Mouse (Mus musculus): ENCODE data around the gene Fmr1.
A peak's percentile ranks its signal among the peaks of the same experiment; 100 is the strongest.
"Not testable (repeated sequence)": the region's sequence is repeated elsewhere in the genome, so short reads cannot be mapped to it uniquely, and the experiment has no call there.

Gene Fmr1

DNA sequence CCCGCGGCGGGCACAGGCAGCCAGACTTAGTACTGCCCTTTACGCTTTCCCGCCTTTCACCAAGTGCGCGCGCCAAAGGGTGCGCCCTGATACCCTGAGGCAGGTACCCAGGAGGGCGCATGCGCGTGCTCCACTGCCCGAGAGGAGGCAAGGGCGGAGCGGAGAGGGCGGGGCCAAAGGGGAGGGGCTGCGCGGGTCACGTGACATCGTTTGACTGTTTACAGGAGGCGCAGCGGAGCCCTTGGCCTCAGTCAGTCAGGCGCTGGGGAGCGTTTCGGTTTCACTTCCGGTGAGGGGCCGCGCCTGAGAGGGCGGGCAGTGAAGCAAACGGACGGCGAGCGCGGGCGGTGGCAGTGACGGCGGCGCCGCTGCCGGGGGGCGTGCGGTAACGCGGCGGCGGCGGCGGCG is at the start of gene Fmr1:
TSS of gene Fmr1 (plus strand) at position 209 of the 408 bp plus-strand sequence.
- DNase-seq (ENCODE audit: low read depth): peak; percentile 97

- no peak for DNase-seq (ENCODE audit: low read depth)
Measured at GRCm38 (mm10) chrX:68641603-68642002, 36.7 kb upstream of the Fmr1 start.

DNA sequence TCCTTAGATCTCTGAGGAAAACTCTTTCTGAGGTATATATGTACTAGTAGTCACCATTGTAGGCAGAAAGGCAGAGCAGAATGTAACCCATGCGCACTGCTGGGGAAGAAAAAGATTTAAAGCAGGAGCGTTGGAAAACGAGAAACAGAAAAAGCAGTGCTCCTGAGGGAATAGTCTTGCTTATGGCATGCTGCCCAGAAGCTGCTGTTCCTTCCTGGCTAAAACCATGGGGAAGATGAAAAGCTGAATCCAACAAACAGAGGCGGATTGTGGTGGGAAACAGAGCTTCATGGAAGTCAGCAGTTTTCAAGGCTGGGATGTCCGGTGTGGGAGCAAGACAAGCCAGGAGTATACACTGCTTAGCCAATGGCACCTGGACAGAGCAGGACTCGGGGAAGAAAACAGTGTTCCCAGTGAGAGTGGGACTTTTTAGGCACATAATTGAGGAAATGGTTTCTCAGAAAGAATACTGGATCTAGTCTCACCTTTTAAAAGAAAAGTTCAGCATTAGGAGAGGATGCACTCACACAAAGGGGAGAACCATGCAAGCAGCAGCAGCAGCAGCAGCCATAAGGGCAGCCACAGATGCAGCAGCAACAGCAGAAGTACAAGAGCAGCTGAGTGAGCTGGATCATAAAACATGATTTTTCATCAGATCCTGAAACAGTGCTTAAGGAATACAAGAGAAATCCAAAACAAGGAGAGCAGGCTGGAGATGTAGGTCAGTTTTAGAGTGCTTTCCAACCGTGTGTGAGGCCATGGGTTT is 33.0 kb upstream of the Fmr1 start:
- DNase-seq (ENCODE audit: low read depth): peak; percentile 69

DNA sequence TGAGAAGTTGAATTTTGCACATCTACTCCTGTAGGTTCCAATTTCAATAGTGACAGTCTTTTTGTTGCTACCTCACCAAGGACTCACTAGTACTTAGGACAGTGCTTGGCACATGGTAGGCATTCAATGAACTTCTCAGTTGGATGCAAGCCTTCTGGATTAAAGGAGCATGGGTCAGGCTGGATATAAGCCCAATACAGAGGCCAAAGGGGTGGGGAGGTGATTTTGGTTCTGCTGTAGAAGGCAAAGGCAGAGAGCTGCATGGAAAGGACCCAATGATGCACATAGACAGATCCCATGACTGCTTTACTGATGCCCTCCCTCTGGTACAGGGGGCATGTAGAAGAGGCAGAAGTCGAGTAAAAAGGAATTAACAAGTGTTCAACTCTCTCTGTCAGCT is 833 bp upstream of the Fmr1 start:
- DNase-seq (ENCODE audit: low read depth): no peak

DNA sequence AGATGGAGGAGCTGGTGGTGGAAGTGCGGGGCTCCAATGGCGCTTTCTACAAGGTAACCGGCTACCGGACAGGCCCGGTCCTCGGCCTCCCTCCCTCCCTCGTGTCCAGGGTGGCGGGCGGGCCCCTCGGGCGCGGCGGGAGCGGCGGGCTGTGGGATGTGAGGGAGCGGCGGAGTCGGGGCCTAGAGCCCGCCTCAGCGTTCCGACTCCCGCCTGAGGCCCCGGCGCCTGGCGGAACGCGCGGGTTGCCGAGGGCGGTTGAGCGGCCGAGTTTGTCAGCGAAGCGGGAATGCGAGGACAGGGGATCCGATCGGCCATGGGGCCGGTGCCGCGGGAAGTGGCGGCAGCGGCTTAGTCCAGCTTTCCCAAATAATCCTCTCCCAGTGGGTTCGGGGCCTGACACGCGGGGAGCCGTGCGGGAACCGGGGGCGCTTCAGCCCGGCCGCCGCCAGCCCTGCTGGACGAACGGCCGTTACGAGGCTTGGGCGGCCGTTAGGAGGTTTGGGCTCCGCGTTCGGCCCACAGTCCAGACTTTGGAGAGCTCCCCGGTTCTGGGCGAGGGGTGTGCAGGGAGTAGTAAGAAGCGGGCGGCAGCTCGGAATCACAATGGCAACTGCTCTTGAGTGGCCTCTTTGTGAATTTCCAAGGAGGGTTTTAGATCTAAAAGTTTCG is 610 bp downstream of the Fmr1 start:
- DNase-seq (ENCODE audit: low read depth): peak; percentile 59

- no peak for DNase-seq (ENCODE audit: low read depth)
Measured at GRCm38 (mm10) chrX:68684706-68685105, 6.4 kb downstream of the Fmr1 start.

DNA sequence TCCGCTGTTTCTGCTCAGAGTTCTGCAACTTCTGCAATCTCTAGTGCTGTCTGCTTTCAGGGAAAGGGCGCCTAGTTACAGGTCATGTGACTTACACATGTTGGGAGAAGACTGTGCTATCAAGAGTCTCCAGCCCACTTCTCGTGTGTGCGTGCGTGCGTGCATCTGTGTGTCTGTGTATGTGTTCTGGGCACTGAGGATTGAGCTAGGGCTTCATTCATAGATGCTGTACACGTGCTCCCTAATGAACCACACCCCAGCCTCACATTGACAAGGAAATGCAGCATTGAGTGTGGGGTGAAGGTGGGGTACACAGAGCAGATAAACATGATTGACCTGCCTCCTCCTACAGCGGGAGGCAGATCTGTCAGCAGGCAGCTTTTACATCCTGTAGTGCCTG is 13.6 kb downstream of the Fmr1 start:
- DNase-seq (ENCODE audit: low read depth): not testable (repeated sequence)

DNA sequence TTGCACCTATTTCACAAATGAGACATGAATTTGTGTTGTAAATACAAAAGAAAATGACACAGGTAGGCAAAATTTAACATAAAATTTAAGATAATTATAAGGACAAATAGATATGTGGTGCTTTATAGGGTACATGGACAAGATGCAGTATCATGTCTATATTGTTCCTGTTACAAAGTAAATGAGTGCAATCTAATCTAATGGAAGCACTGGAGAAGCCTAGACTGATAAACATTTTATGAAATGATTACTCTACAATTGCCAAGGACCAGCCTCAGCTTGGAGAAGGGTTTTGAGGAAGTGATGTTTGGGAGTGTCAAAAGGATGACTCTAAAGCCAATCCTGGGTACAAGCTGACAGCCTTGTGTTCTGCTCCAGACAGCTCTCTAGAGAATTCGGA is 58.6 kb downstream of the Fmr1 start:
- no peak for DNase-seq (ENCODE audit: low read depth)

DNA sequence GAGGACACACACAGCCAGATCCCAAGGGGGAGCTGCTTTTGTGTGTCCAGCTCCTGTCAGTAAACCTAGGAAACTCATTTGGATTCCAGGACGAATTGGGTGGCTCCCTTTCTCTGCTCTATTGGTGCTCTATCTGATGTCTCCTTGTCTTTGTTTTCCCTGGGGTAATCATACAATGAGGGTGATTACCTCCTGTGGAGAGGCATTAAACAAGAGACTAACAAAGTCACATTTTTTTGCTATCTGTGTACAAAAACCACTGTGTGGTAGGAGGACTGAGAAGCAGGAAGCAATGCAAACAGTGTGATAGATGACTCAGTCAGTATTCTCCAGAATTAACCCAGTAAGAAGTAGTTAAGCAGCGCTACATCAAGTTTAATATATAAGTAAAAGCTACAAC is 61.7 kb downstream of the Fmr1 start:
- DNase-seq (ENCODE audit: low read depth): no peak

DNA sequence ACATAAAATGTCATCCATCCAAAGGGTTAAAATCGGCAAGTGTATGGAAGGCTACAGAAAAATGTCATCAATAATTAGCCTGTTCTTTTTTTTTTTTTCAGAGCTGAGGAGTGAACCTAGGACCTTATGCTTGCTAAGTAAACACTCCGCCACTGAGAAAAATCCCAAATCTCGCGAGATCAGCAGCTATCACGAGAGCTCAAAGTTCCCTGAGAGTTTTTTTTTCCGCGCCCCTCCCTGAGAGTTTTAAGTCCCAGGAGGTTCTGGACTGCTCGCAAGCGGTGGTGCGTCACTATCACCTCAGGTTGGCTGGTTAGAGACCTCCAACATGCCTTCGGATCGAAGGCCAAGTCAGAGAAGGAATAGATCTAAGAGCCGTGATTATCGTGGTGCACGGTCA is 83.3 kb downstream of the Fmr1 start, which contains the start of gene Fmr1nb:
TSS of gene Fmr1nb (plus strand) at position 234 of the 400 bp plus-strand sequence.
- DNase-seq (ENCODE audit: low read depth): no peak
